Mouse (Mus musculus): Measurements from ENCODE around the gene Arhgef19.

Arhgef19 gene

DNA sequence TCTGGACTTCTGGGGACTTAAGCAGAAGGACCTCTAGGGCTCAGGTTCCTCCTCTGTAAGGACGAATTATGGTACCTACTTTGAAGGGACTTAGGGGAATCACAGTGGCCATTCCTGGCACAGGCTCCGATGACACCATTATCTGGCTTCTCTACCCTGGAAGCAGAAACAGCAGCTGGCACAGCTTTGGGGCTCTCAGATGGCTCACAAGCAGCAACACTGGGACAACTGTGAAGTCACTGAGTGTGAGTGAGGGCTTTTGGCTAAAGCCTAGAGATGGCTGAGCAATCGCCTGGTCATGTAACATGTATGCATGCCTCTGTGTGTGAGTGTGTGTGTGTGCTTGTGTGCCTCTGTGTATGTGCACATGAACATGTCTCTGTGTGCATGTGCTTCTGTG, 2.4 kb upstream of the Arhgef19 start:
- DNase-seq (ENCODE audit: inconsistent ontology term), result no peak

DNA sequence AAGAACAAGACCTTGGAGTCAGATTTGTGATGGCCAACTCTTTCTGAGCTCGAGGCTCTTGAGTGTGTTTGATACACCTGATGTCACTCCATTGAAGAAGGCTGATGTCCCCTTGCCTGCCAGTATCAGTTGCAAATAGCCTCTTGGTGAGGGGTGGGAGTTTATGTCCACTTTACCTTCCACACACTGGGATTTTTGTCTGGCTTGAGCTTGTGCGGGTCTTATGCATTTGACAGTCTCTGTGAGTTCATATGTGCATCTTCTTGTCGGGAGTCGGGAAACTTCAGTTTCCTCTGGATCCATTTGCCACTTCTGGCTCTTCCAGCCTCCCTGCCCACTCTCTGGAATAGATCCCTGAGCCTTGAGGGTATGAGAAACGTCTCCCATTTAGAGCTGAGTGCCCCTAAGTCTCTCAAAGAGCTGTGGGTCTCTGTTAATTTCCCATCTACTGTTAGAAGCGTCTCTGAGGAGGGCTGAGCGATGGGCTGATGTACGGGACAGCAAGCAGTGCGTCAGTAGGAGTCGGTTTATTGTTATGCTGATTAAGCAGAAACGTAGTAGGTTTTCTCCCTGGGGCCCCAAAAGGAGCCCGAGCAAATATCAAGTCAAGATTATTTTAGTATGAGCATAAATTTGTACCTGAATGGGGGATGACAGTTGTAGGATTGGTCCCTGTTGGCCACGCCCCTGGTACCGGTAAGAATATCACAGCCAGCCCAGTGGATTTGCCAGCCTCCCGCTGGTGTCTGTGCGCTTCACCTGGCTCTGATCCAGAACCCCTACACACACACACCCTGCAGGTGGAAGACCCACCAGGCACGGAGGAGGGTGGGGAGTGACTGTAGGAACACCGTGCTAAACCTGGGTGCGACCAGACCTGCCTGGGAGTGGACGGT, 559 bp upstream of the Arhgef19 start:
- DNase-seq (ENCODE audit: inconsistent ontology term), result no peak

DNA sequence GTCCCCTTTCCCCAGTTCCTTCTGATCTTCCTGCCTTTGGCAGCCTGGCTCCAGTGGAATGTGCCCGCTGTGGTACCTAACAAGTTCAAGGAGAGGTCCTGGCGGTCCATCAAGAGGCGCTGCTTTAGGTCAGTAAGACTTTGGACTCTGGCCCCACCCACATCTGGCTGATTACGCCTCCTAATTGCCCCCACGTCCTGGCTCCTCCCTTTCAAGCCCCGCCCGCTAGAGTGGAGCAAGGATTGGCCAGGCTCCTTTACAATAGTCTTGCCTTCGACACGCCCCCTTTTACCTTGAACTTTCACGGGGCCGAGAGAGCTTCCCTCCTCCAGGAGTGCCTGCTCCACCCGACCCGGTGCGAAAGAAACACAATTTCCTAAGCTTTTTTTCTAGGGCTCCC, 1.3 kb downstream of the Arhgef19 start:
- DNase-seq (ENCODE audit: inconsistent ontology term), result peak; percentile 76

DNA sequence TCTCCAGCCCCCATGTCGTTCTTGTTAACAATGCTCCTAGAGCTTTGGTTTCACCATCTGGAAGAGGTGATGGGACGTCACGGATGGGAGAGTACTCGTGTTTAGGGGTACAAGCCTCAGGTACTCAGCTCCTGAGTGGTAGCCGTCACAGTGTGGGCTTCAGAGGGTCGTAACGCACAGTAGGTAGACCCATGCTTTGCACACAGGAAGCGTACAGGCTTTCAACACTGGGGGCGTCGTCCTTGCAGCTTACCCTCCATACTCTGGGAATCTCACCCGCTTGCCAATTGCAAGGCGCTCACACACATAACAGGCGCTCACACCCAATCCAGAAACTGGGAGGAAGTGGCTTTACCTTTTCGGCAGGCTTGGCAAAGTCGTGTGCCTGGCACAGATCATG, 2.6 kb downstream of the Arhgef19 start:
- no peak for DNase-seq (ENCODE audit: inconsistent ontology term)

DNA sequence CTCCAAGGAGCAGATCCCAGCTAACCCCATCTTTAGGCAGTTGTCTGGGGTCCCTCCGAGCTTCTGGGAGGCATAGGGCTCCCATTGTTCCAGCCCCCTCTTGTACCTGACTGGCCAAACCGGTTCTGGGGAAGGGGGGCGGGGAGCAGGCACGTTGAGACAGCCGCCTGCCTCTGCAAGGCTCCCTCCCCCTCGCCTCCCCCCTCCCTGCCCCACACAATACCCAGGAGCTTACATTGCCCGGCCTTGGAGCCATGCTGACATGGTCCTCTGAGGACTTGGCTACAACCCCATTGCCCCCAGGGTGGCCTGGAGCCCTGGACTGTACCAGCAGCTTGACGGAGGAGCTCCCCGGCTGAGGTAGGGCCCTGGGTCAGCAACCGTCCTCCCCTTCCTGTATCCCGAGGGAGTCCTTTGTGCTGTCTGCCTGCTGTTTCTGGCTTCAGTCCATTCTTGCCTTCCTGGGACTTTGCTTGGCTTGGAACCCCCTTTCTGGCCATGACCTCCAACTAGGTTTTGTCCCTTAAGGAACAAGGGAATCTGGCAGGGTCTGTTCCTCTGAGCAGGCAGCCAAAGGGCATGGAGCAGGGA, 3.4 kb downstream of the Arhgef19 start:
- peak; percentile 81 for DNase-seq (ENCODE audit: inconsistent ontology term)

DNA sequence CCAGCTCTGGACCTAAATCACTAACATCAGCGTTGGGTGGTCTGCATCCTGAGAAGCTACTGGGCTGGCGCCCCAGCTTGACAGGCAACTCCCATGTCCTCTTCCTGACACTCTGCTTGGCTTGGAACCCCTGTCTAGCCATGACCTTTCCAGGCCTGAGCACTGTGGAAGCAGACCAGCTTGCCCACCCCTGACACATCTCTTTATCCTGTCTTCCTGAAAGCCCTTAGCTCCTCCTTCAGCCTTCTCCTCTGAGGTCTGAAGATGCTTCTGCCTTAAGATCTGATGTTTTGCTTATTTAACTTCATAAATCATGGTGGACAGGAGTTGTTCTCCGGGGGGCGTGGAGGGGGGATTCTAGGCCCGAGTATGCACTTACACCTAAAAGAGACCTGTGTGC, 4.3 kb downstream of the Arhgef19 start:
- DNase-seq (ENCODE audit: inconsistent ontology term), result no peak

DNA sequence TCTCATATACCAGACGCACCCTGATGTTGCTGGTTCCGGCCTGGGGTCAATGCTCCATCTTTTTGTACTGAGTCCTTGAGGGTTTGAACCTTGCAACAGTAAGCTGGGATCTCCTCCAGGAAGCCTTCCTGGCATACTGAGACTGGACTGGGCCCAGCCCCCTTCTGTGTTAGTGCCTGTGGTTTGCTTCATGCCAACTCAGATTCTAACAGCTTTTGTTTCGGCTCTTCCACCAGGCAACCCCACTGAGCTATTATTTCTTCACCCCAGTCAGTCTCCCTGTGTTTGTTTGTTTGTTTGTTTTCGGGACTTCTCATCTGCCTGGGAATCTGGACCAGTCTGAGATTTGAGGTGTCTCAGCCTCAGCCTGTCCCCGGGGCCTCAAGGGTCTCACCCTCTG, 5.1 kb downstream of the Arhgef19 start:
- DNase-seq (ENCODE audit: inconsistent ontology term), result peak; percentile 89

DNA sequence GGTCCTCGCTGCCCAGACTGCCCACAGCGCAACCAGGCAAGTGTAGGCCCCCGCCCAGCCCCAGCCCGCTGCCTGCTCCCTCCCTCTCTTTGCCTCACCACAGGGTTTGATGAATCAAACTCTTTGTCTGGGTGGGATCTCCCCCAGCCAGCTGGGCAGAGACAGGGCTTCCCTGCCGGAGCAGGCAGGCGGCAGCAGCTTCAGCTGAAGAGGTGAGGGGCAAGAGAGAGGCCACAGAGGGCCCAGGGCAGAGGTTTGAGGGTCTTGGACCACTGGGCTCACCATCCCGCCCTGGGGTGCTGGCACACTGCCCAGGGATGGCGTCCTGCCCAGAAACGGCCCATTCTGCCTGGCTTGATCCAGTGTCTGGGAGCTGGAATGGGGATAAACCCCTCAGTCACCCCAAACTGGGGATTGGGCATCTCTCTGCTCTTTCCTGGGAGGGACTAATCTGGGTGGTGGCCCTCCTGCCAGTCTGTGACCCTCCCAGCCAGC, 5.7 kb downstream of the Arhgef19 start:
- peak; percentile 98 for DNase-seq (ENCODE audit: inconsistent ontology term)

DNA sequence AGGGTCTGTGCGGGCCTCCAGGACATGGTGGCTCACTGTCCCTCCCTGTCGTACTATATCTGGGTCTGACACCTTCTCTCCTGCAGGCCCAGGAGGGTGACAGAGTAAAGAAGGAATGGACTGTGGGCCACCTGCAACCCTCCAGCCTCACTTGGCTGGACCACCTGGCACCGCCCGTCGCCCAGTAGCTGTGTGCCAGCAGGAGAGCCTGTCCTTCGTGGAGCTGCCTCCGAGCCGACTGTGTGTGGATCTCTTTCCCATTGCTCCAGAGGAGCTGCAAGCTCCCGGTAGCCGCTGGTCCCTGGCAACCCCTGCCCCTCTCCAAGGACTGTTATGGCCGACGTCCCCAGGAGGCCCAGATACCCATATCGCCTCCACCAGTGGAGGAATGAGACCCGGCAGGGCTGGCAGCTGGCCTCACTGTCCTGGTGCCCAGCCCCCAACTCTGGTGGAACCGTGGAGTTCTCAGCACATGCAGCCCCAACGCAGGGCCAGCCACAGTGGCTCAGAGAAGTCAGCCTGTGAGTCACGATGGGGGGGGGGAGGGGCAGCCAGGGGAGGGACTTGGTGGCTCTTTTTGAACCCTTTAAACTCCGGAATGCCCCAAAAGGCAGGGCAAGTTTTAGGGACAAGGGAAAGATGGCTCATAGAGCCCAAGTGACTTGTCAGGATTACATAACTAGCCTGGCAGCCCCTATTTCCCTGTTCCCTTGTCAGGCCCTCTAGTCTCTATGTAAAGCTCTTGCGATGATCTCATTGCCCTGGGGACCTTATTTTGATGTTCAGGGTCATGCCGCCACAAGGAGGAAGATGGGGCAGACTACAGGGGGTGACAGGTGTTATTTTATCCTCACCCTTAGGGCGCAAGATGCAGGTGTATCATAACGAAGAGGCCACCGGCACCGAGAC, 7.0 kb downstream of the Arhgef19 start:
- peak; percentile 95 for DNase-seq (ENCODE audit: inconsistent ontology term)

DNA sequence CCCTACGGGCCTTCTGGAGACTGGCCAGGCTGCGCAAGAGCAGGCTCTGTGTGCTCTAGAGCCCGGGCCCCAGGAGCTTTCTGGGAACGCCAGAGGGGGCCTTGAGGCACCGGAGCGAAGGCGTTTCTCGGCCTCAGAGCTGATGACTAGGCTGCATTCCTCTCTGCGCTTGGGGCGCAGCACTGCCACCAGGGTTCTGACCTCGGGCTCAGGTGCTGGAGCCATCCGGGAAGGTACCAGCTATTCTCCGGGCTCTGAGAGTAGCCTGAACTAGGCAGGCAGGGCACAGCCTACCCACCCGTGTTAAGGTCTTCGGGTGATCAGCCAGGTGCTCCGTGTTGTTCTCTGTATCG, 7.7 kb downstream of the Arhgef19 start:
- no peak for DNase-seq (ENCODE audit: inconsistent ontology term)

DNA sequence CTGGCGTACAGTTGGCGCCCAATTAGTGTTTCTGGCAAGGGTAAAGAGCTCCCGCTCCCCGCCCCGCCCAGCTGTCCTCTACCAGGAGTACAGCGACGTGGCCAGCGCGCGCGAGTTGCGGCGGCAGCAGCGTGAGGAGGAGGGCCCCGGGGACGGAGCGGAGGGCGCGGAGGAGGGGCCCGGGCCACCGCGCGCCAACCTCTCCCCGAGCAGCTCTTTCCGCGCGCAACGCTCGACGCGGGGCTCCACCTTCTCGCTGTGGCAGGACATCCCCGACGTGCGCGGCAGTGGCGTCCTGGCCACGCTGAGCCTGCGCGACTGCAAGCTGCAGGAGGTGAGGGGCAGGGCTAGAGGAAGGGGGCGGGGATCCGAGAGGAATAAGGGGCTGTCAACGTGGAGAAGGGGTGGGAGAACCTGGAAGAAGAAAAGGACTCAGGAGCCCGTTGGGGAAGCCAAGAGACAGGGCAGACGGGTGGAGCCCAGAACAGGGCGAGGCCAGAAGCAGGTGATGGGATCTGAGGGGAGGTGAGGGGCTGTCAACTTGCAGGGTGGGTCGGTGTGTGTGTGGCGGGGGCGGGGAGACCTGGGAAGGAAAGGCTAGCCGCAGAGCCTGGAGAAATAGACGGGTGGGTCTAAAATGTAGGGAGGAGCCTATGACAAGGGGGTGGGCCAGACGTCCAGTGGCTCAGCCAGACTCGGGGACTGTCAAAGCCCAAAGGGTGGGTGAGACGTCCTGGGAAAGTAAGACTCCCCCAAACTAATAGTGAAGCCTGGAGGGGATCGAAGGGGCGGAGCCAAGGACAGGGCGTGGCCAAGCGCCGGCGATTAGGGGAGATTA, 8.7 kb downstream of the Arhgef19 start:
- peak; percentile 82 for DNase-seq (ENCODE audit: inconsistent ontology term)

DNA sequence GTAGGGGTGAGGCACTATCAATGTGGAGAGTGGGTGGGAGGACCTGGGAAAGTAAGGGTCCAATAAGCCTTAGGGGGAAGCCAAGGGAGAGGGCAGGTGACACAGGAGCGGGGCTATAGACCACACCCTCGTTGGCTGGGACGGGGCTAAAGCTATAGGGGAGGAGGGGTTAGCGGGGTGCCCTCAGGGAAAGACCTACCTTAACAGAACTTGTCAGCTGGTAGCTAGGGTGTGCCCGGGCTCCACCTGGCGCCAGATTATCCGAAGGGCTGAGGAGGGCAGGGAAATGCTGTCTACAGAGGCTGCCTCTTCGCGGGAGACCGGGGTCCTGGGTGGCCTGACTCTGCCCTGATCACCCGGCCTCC, 9.3 kb downstream of the Arhgef19 start:
- no peak for DNase-seq (ENCODE audit: inconsistent ontology term)

DNA sequence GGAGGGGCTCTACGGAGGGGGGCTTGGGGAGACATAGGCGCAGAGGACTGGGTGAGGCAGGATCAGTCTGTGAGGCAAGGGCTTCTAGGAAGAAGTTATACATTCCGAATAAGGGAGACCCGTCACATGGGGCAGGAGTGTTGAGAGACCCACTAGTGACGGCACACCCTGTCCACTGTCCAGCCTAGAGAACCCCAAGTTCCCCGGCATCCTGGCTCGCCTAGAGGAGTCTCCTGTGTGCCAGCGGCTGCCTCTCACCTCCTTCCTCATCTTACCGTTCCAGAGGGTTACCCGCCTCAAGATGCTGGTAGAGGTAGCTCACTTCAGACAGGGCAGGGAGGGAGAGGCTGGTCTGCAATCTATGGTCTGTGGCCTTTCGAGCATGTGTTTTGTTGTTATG, 10.1 kb downstream of the Arhgef19 start:
- DNase-seq (ENCODE audit: inconsistent ontology term), result no peak

DNA sequence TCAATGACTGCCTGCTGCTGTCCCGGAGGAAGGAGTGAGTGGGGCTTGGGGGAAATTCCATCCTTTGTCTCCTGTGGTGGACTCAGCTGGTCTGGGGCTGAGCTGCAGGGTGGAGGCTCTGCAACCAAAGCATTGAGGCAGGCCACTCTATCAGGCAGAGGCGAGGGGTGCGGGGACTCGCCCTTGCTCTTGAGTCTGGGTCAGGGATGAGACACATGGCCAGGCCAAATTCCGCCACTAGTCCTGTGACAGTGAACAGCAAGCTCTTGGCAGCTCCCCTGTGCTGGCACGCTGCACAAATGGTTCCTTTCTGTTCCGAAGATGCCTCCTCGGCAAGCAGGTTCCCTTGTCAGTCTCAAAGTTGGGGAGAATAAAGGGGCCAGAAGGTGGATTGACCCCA, 11.8 kb downstream of the Arhgef19 start:
- DNase-seq (ENCODE audit: inconsistent ontology term), result peak; percentile 94

DNA sequence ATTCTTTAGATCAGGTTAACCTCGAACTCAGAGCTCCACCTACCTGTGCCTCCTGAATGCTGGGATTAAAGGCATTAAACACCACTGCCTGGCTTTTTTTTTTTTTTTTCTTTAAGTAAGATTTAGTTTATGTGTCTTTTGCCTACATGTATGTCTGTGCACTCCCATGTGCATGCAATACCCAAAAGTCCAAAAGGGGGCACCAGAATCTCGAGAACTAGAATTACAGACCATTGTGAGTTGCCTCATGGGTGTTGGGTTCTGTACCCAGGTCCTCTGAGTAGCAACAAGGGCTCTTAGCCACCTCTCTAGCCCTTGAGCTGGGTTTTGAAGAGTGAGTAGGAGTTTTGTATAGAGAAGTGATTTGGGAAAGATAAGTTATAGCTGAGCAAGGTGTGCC, 13.3 kb downstream of the Arhgef19 start:
- no peak for DNase-seq (ENCODE audit: inconsistent ontology term)

DNA sequence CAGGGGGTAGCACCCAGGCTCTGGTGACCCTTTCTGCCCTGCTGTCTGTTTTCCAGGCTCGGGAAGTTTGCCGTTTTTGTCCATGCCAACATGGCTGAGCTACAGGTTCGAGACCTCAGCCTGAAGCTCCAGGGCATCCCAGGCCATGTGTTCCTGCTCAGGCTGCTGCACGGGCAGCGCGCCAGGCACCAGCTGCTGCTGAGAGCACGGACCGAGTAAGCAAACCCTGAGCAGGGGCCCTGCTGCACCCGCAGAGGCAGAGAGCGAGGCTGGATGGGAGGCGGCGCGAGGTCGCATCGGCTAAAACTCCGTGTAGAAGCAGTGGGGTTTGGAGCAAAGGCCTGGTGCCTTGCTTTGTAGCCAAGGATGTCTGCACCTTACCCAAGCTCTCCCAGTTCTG, 14.9 kb downstream of the Arhgef19 start:
- no peak for DNase-seq (ENCODE audit: inconsistent ontology term)

DNA sequence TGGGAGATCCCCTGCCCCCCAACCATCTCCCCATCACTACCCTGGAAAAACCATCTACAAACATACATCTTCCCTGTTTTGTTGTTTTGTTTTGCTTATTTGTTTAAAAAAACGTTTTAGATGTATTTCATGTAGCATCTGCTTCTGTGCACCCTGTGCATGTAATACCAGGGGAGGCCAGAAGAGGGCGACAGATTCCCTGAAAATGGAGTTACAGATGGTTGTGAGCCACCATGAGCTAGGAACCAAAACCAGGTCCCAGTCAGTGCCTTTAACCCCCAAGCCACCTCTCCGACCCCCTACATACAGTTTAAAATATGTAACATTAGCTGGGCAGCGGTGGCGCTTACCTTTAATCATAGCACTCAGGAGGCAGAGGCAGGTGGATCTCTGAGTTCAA, 18.1 kb downstream of the Arhgef19 start:
- no peak for DNase-seq (ENCODE audit: inconsistent ontology term)

DNA sequence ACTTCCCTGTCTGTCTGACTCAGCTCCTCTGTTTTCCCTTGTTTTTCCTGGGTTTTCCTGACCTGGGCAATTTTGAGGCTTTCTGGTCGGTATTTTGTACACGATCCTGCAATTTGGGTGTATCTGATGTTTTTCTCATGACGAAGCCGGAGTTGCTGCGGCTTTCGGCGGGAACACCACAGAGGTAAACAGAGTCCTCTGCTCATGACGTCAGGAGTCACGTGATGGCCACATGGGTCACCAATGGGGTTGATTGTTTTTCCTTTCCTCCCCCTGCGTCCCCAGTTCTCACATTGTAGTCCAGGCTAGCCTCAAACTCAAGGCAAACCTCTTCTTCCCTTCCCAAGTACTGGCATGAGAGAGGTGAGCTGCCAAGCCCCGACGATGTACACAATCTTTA, 20.1 kb downstream of the Arhgef19 start:
- no peak for DNase-seq (ENCODE audit: inconsistent ontology term)

DNA sequence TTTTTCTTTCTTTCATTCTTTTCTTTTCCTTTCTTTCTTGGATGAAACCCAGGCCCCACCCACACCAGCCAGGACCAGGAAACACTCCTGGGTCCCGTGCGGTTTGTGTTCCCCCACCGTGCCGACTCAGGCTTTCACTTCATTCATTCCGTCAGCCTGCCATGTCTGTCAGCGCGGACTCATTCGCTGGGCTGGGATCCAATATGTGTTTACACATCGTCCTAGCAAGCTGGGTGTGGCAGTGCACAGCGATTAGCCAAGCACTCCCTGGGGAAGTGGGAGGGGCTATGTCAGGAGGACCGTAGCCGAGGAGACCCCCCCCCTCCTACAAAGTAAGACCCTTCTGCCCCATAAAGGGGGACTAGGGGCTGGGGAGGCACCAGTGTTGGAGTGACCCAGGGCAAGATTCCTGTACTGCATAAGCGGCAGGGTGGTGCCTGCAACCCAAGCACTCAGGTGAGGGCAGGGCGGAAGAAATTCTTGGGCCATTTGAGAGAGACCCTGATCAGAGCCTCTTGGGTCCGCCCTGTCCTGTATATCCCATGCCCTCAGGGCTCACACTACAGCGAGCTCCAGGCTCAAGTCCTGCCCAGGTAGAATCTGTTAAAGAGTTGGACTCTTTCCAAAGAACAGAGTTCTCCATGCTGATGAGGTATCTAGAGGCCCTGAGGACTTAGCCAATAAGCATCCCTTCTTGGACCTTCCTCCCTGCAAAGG, 20.9 kb downstream of the Arhgef19 start:
- DNase-seq (ENCODE audit: inconsistent ontology term), result peak; percentile 62

DNA sequence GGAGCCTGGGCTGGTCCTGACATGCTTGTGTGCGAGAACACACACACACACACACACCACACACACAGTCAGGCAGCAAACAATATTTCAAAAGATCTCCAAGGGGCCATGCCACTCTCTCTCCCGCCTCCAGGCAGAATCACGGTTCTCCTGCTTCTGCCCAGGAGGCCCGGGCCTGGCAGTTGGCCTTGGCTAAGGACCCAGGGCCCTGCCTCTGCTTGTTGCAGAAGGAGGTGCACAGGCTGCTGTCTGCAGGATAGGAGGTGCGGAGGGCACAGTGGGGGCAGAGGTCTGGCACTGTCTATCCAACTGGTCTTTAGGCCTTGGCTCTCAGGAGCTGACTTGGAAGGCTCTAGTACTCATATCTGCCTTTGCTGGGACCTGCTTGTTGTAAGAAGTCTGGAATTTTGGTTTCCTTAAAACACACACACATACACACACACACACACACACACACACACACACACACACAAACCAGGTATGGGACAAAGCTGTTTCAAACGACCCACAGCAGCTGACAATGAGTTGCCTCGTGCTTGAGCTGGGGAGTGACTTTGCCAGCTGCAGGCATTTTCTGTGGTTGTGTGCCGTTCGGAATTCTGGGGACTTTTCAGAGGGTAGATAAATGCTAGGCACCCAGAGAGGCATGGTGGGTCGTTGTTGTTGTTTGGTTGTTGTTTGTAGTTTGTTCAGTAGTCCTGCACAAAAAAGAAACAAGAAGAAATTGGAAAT, 23.8 kb downstream of the Arhgef19 start:
- DNase-seq (ENCODE audit: inconsistent ontology term), result no peak

All from Muller cell, postnatal 12 days (primary cell).